Mouse (Mus musculus) myocyte (in vitro differentiated cells): ENCODE measurements around the gene Usp28. TPM values are rescaled to one million over a fixed set of nuclear protein-coding genes. Genes with fewer than 3 reads are reported as not detected.
A peak's percentile ranks its signal among the peaks of the same experiment; 100 is the strongest.
"Not testable (repeated sequence)": the region's sequence is repeated elsewhere in the genome, so short reads cannot be mapped to it uniquely, and the experiment has no call there.

ENCODE experiments used
- H3K27me3 ChIP-seq: one replicate; pipeline ENCODE4 v1.6.1; 2011; ENCODE audit not compliant: control insufficient read depth, insufficient read depth, insufficient read length
- H3K36me3 ChIP-seq: one replicate; pipeline ENCODE4 v1.6.1; 2011; ENCODE audit not compliant: control insufficient read depth, insufficient read depth
- H3K4me2 ChIP-seq: one replicate; pipeline ENCODE4 v1.6.1; 2011; ENCODE audit warnings: low read depth, control low read depth
- H3K4me3 ChIP-seq: one replicate; pipeline ENCODE4 v1.5.1; 2011; ENCODE audit warnings: mild to moderate bottlenecking, control low read depth, moderate library complexity
- H3K79me2 ChIP-seq: one replicate; pipeline ENCODE4 v1.6.1; 2011; ENCODE audit not compliant: control insufficient read depth, insufficient read depth
- H3ac ChIP-seq: one replicate; pipeline ENCODE4 v1.6.1; 2011; ENCODE audit not compliant: control insufficient read depth, insufficient read length
- CEBPB ChIP-seq: IDR thresholded peaks from 2 replicates; pipeline ENCODE4 v1.6.1; 2011; ENCODE audit warnings: mild to moderate bottlenecking, moderate library complexity; ENCODE audit not compliant: poor library complexity, insufficient read depth, severe bottlenecking
- E2F4 ChIP-seq: IDR thresholded peaks from one replicate; pipeline ENCODE4 v1.6.1; 2011; ENCODE audit warnings: mild to moderate bottlenecking, control low read depth, moderate library complexity; ENCODE audit not compliant: insufficient read depth
- MAX ChIP-seq: IDR thresholded peaks from one replicate; pipeline ENCODE4 v1.6.1; 2011; ENCODE audit warnings: low read depth, mild to moderate bottlenecking, control low read depth
- MYOD1 ChIP-seq, 3 experiments: IDR thresholded peaks; one replicate each; pipeline ENCODE4 v1.6.1; 2011; ENCODE audit warnings: control low read depth in 2 of 3, low read depth in 2 of 3, mild to moderate bottlenecking in 2 of 3, moderate library complexity in 1 of 3; ENCODE audit not compliant: insufficient read length in 2 of 3, control insufficient read depth in 1 of 3
- MYOG ChIP-seq, 3 experiments: IDR thresholded peaks; one replicate each; pipeline ENCODE4 v1.6.1; 2011; ENCODE audit warnings: control low read depth in 2 of 3, low read depth in 2 of 3, mild to moderate bottlenecking in 2 of 3; ENCODE audit not compliant: insufficient read length in 2 of 3, control insufficient read depth in 1 of 3, insufficient read depth in 1 of 3
- POLR2A ChIP-seq: IDR thresholded peaks from one replicate; pipeline ENCODE4 v1.6.1; 2011; ENCODE audit warnings: low read depth, mild to moderate bottlenecking, control low read depth, moderate library complexity; ENCODE audit not compliant: insufficient read length
- POLR2AphosphoS2 ChIP-seq: IDR thresholded peaks from one replicate; pipeline ENCODE4 v1.6.1; 2011; ENCODE audit warnings: low read depth, control low read depth; ENCODE audit not compliant: insufficient read length
- REST ChIP-seq: IDR thresholded peaks from one replicate; pipeline ENCODE4 v1.6.1; 2011; ENCODE audit warnings: mild to moderate bottlenecking, control low read depth, moderate library complexity; ENCODE audit not compliant: insufficient read depth, insufficient read length
- SRF ChIP-seq: IDR thresholded peaks from one replicate; pipeline ENCODE4 v1.6.1; 2011; ENCODE audit warnings: low read depth; ENCODE audit not compliant: control insufficient read depth, insufficient read length
- TCF12 ChIP-seq: IDR thresholded peaks from one replicate; pipeline ENCODE4 v1.6.1; 2011; ENCODE audit warnings: mild to moderate bottlenecking, control low read depth; ENCODE audit not compliant: poor library complexity, insufficient read depth, severe bottlenecking
- TCF3 ChIP-seq: IDR thresholded peaks from one replicate; pipeline ENCODE4 v1.6.1; 2011; ENCODE audit warnings: low read depth, control low read depth; ENCODE audit not compliant: insufficient read length
- USF1 ChIP-seq: IDR thresholded peaks from one replicate; pipeline ENCODE4 v1.6.1; 2011; ENCODE audit warnings: low read depth, mild to moderate bottlenecking, control low read depth, moderate library complexity
- polyA plus RNA-seq: library from polyadenylated mRNA; unstranded; fragments of >200 nt; fragmentation: generic; extraction: Trizol; gene quantifications from one replicate; pipeline ENCODE4 v1.2.1, GENCODE M21; 2012; ENCODE audit warnings: missing spikeins

Usp28 gene
- polyA plus RNA-seq, 1 experiment, result 27.5 TPM

DNA sequence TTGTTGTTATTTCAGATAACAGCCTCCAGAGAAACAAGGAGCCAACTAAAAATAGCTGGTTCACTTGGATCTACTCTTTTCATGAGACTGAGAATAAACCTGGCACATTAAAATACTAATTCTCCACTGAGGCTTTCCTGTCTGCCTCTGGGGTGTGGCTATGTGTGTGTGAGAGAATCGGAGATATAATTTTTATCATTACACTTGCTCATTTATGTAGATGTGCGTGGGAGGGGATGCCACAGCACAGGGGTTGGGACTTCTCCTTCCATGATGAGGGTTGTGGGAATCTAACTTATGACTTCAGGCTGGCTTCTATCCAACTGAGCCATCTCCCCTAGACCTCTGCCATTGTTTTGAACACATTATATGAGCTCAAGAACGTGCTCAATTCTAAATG, 4.4 kb upstream of the Usp28 start:
- TF ChIP-seq MYOG (IDR thresholded peaks at IDR 0.05; ENCODE audit: control insufficient read depth in 1 of 3, insufficient read depth in 1 of 3, insufficient read length in 2 of 3, low read depth in 2 of 3) (no peak), MYOD1 (IDR thresholded peaks at IDR 0.05; ENCODE audit: control insufficient read depth in 1 of 3, insufficient read length in 2 of 3, low read depth in 2 of 3) (no peak), TCF12 (no peak), E2F4 (no peak), REST (no peak), TCF3 (no peak), POLR2A (no peak), CEBPB (no peak), POLR2AphosphoS2 (no peak), MAX (no peak), USF1 (no peak), SRF (no peak)
- H3ac ChIP-seq, result no peak overlapping the region
- H3K4me3 ChIP-seq, result no peak overlapping the region
- peaks cover under 1% of the 10 kb centered on the region for H3K79me2 ChIP-seq
- H3K27me3 ChIP-seq, result no peaks in the 10 kb centered on the region
- H3K36me3 ChIP-seq, result no peaks in the 10 kb centered on the region
- no peak overlapping the region for H3K4me2 ChIP-seq

DNA sequence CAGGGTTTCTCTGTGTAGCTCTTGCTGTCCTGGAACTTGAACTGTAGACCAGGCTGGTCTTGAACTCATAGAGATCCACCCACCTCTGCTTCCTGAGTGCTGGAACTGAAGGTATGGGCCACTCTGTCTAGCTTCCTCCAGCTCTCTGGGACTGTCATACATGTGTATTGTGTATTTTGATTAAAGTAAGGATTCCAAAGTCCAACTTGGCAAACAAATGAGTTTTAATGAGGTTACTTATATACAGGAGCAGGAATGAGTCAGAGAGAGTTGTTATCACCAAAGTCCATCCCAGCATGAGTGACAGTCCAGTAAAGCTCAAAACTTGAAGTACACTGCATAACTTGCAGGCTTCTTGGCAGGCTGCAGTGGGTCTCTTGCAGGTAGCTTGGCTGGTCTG, 3.3 kb upstream of the Usp28 start:
- Histone ChIP-seq H3K4me2 (no peak overlapping the region), H3K79me2 (peaks cover 10% of the 10 kb centered on the region), H3ac (no peak overlapping the region), H3K4me3 (no peak overlapping the region), H3K36me3 (no peaks in the 10 kb centered on the region), H3K27me3 (no peaks in the 10 kb centered on the region)
- TF ChIP-seq POLR2AphosphoS2, result no peak
- no peak for TF ChIP-seq MYOG (IDR thresholded peaks at IDR 0.05; ENCODE audit: control insufficient read depth in 1 of 3, insufficient read depth in 1 of 3, insufficient read length in 2 of 3, low read depth in 2 of 3)
- no peak for TF ChIP-seq MYOD1 (IDR thresholded peaks at IDR 0.05; ENCODE audit: control insufficient read depth in 1 of 3, insufficient read length in 2 of 3, low read depth in 2 of 3)
- no peak for TF ChIP-seq REST
- TF ChIP-seq E2F4, result no peak
- no peak for TF ChIP-seq TCF12
- TF ChIP-seq TCF3, result no peak
- TF ChIP-seq SRF, result no peak
- no peak for TF ChIP-seq POLR2A
- TF ChIP-seq CEBPB, result no peak
- no peak for TF ChIP-seq MAX
- no peak for TF ChIP-seq USF1

DNA sequence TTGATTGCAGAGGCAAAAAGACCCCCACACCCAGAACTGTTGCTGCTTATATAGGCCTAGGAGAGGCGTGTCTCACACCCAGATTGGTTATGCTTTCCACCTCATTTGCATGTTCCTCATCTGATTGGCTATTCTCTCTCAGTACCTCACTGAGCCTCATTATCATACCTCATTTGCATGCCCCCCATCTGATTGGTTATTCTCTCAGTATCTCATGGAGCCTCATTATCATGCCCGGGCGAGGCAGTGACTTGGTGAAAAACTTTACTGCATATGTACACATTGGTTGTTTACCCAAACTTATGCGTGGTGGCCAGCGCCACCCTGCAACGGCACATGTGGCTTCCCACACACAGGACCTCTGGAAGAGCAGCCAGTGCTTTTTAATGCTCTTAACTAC, 1.4 kb upstream of the Usp28 start:
- H3K36me3 ChIP-seq, H3K27me3 ChIP-seq, H3ac ChIP-seq: not testable (repeated sequence)
- Histone ChIP-seq H3K4me2 (peak overlapping the region; percentile 80), H3K79me2 (peaks cover 29% of the 10 kb centered on the region), H3K4me3 (peak overlapping the region; percentile 70)

DNA sequence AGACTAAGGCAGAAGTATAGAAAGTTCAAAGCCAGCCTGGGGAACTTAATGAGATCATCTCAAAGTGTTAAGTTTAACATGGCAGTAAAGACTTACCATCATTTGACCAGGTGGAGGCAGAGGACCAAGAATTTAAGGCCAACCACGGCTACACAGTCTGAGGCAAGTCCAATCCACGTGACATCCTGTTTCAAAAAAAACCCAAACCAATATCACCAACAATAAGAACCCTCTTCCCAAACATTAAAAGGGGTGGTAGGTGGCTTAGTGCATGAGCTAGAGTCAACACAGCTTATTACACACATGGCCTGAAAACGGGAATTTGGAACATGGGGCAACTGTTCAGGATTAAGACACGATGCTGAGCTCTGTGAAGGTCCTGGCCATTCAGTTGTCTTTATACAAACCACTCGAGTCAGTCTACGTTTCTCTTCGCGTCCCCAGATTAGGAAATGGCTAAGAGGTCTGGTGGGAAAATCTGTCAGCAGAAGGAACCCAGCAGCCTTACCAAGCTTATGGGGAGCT, 793 bp upstream of the Usp28 start:
- H3ac ChIP-seq, result no peak overlapping the region
- peaks cover 35% of the 10 kb centered on the region for H3K79me2 ChIP-seq
- H3K36me3 ChIP-seq, result no peaks in the 10 kb centered on the region
- H3K27me3 ChIP-seq, result no peaks in the 10 kb centered on the region
- H3K4me3 ChIP-seq, result peak overlapping the region; percentile 70
- peak overlapping the region; percentile 80 for H3K4me2 ChIP-seq
- no peak for TF ChIP-seq MAX
- no peak for TF ChIP-seq SRF
- TF ChIP-seq TCF12, result no peak
- no peak for TF ChIP-seq CEBPB
- no peak for TF ChIP-seq POLR2A
- no peak for TF ChIP-seq REST
- no peak for TF ChIP-seq MYOG (IDR thresholded peaks at IDR 0.05; ENCODE audit: control insufficient read depth in 1 of 3, insufficient read depth in 1 of 3, insufficient read length in 2 of 3, low read depth in 2 of 3)

DNA sequence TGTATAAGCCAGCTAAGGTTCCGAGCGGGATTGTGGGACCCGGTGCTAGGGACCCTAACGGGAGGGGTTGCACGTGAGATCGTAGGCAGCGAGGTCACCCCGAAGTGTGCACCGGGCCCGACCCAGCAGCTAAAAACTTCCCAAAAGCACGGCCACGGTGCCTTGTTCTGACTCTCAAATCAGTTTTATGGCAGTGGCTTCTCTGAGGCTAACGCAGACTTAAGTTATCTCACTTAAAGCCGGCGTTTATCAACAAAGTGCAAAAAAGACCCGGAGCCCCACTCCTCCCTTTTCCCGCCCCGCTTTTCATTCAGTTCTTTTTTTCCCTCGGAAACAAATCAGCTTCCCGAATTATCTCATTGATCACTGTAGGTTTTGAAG, 523 bp downstream of the Usp28 start:
- Histone ChIP-seq H3K27me3 (no peaks in the 10 kb centered on the region), H3ac (peak overlapping the region; percentile 70), H3K4me2 (peak overlapping the region; percentile 76), H3K36me3 (no peaks in the 10 kb centered on the region), H3K4me3 (peak overlapping the region; percentile 70), H3K79me2 (peaks cover 48% of the 10 kb centered on the region)
- no peak for TF ChIP-seq USF1
- no peak for TF ChIP-seq MAX
- no peak for TF ChIP-seq TCF3
- no peak for TF ChIP-seq POLR2A
- TF ChIP-seq CEBPB, result no peak
- no peak for TF ChIP-seq POLR2AphosphoS2
- TF ChIP-seq TCF12, result no peak
- TF ChIP-seq SRF, result no peak
- no peak for TF ChIP-seq MYOD1 (IDR thresholded peaks at IDR 0.05; ENCODE audit: control insufficient read depth in 1 of 3, insufficient read length in 2 of 3, low read depth in 2 of 3)
- TF ChIP-seq MYOG (IDR thresholded peaks at IDR 0.05; ENCODE audit: control insufficient read depth in 1 of 3, insufficient read depth in 1 of 3, insufficient read length in 2 of 3, low read depth in 2 of 3), result no peak
- no peak for TF ChIP-seq REST
